Mouse (Mus musculus) CD4-positive naive resting alpha-beta T cell, adult 76 days (primary cell): ENCODE results near the gene Prpf38a. TPM values are rescaled to one million over a fixed set of nuclear protein-coding genes. Genes with fewer than 3 reads are reported as not detected.

Source experiments
- total RNA-seq: library from RNA; stranded (reverse); gene quantifications from one replicate; pipeline ENCODE4 v1.2.4, GENCODE M21; 2023

Gene Prpf38a
- 56.2 TPM for total RNA-seq

DNA sequence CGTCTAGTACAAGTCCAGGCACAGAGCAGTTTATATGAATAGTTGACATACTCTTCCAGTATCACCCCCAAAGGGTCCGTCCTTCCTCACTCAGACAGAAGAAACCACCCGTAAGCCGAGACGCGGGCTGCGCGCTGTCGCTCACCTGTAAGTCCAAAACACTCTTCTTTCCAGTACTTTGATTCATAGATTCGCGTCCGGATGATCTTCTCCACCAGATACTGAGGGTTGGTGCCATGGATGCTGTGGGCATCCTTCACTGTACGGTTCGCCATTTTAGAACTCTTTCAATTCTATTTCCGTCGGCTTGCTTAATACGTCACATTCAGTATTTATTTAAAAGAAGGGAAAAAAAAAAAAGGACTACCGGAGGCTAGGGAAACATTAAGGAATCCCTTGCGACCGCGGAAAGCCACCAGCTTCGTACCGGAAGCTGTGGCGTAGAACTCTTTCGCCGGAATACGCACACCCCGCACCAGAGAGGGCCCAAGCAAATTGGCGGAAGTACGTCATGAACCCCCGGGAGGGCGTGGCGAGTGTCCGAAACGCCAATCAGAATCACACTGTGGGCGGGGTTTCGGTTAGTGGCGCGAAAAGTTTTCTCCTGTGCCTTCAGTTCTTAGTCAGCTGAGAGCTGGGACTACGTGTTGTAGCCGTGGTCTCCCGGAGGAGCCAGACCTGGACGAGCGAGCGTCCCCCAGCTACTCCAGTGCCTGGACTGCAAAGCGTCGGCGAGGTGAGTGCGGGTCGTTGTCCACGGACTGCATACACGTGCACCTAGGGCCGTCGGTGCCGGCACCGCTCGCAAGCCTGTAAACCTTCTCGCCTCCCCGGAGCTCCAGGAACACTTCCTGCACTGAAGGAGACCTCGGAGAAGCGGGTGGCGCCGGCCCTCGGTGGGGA lies at the start of gene Prpf38a, which contains the start of gene Orc1:
Gene Prpf38a (minus strand): TSS at position 497 of the 903 bp plus-strand sequence.
Gene Orc1 (plus strand): TSS at position 584 of the 903 bp plus-strand sequence.

DNA sequence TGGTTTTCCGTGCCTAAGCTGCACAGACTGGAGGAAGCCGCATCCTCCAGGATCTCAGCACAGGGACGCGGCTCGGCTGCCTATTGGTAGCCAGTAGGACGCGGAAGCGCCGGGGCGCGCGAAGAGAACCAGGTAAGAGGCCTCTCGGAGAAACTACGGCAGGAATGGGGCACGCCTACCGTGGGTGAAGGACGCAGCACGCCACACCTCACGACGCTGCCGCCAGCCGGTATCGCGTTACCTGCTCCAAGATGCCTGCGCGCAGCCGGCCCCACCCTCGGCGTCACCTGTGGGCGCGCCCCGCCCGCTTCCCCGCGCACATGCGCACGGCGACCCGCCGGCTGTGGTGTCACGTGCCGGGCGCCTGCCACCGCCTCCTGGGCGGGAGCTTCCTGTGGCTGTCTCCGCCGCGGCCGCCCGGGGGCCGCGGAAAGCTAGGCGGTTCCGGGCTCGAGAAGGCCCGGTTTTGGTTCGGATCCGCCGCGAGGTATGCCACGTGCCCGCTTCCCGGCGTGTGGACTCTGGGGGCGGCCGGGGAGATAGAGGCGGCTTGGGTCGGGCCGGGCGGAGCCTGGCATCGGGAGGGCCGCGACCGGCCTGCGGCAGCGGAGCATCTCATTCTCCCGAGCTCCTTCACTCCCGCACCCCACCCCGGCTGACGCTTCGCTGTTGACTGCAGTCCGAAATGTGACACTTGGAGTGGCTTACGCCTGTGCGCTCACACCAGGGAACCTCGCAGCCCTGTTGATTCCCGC lies 40.6 kb upstream of the Prpf38a start, which contains the start of gene Cc2d1b:
Gene Cc2d1b (plus strand): TSS at position 354 of the 755 bp plus-strand sequence.

Other genes with a start within 250 kb of the Prpf38a start
- not detected for gene Shisal2a, start 196.0 kb downstream of the Prpf38a start, total RNA-seq
- 1.6 TPM for gene Gpx7, start 172.4 kb downstream of the Prpf38a start, total RNA-seq
- 201 TPM for gene Tut4, start 119.9 kb downstream of the Prpf38a start, total RNA-seq
- gene Orc1, start 87 bp upstream of the Prpf38a start, total RNA-seq, result 3.3 TPM
- gene Cc2d1b, start 40.6 kb upstream of the Prpf38a start, total RNA-seq, result 111 TPM
- gene 3110021N24Rik, start 140.3 kb upstream of the Prpf38a start, total RNA-seq, result not detected
- 0.23 TPM for gene Zfyve9, start 201.5 kb upstream of the Prpf38a start, total RNA-seq